Mouse (Mus musculus): ENCODE measurements around the gene Med20. TPM values are rescaled to one million over a fixed set of nuclear protein-coding genes. Genes with fewer than 3 reads are reported as not detected.

Gene Med20
- polyA plus RNA-seq (2014; fragmentation: Illumina TruSeq; extraction: RNeasy Lipid Tissue Mini Kit (QIAGEN cat#74804); ENCODE audit: low replicate concordance), result 11.1 TPM

DNA sequence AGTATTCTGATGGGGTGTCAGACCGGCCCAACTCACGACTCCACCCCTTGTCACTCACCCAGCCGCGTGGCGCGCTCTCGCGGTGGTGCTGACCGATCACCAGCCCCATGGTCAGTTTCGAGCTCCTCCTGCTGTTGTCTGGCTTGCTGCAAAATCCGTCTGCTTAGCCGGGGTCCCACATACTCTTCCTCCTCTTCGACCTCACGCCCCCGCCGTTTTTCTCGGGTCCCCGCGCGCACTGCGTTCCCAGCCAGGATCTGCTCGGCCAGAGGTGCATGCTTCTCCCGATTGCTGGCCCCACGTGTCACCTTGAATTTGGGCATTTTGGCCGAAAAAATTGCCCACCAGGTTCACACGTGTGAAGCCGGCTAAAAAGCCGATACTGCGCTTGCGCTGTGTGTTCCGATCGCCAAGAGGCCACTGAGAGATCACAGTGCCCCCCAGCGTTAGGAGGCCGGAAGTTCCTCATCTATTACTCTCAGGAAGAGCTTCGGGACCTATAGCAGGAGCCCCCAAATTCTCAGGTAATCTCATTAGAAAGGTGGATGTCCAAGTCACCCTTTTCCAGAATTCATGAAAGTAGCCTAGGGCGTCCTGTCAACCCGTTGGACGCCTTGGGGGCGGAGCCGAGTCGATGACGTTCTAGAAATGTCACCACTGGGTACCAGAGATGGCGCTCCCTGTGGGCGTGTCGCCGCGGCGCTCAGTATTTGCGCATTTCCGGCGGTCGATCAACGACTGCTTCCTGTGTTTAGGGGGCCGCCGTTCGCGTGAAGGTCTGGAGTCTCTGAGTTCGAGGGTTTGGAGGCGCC is at the start of gene Med20, which contains the start of the genes Bysl and Gm20517:
Med20 (plus strand) TSS at position 734 of the 812 bp plus-strand sequence.
Bysl (minus strand) TSS at position 644 of the 812 bp plus-strand sequence.
Gm20517 (plus strand) TSS at position 741 of the 812 bp plus-strand sequence.

GRCm38 (mm10) chr17:47630678-47631065 is 19.3 kb downstream of the Med20 start, which contains the start of gene Usp49:
Usp49 (plus strand) TSS chr17:47630690.

Other genes starting within 250 kb of the Med20 start
- 35.6 TPM for gene Mrps10, start 242.7 kb upstream of the Med20 start, polyA plus RNA-seq (2014; fragmentation: Illumina TruSeq; extraction: RNeasy Lipid Tissue Mini Kit (QIAGEN cat#74804); ENCODE audit: low replicate concordance)
- 0.26 TPM for gene Guca1b, start 226.2 kb upstream of the Med20 start, polyA plus RNA-seq (2014; fragmentation: Illumina TruSeq; extraction: RNeasy Lipid Tissue Mini Kit (QIAGEN cat#74804); ENCODE audit: low replicate concordance)
- not detected for gene Guca1a, start 211.0 kb upstream of the Med20 start, polyA plus RNA-seq (2014; fragmentation: Illumina TruSeq; extraction: RNeasy Lipid Tissue Mini Kit (QIAGEN cat#74804); ENCODE audit: low replicate concordance)
- gene AI661453, start 175.0 kb upstream of the Med20 start, polyA plus RNA-seq (2014; fragmentation: Illumina TruSeq; extraction: RNeasy Lipid Tissue Mini Kit (QIAGEN cat#74804); ENCODE audit: low replicate concordance), result 0.26 TPM
- 0.45 TPM for gene 1700001C19Rik, start 174.2 kb upstream of the Med20 start, polyA plus RNA-seq (2014; fragmentation: Illumina TruSeq; extraction: RNeasy Lipid Tissue Mini Kit (QIAGEN cat#74804); ENCODE audit: low replicate concordance)
- 3.7 TPM for gene Taf8, start 109.3 kb upstream of the Med20 start, polyA plus RNA-seq (2014; fragmentation: Illumina TruSeq; extraction: RNeasy Lipid Tissue Mini Kit (QIAGEN cat#74804); ENCODE audit: low replicate concordance)
- gene Ccnd3, start 106.5 kb upstream of the Med20 start, polyA plus RNA-seq (2014; fragmentation: Illumina TruSeq; extraction: RNeasy Lipid Tissue Mini Kit (QIAGEN cat#74804); ENCODE audit: low replicate concordance), result 1.9 TPM
- 0.45 TPM for gene Bysl, start 90 bp upstream of the Med20 start, polyA plus RNA-seq (2014; fragmentation: Illumina TruSeq; extraction: RNeasy Lipid Tissue Mini Kit (QIAGEN cat#74804); ENCODE audit: low replicate concordance)
- gene Gm20517, start within 50 bp of the Med20 start, polyA plus RNA-seq (2014; fragmentation: Illumina TruSeq; extraction: RNeasy Lipid Tissue Mini Kit (QIAGEN cat#74804); ENCODE audit: low replicate concordance), result 0.37 TPM
- gene Usp49, start 19.1 kb downstream of the Med20 start, polyA plus RNA-seq (2014; fragmentation: Illumina TruSeq; extraction: RNeasy Lipid Tissue Mini Kit (QIAGEN cat#74804); ENCODE audit: low replicate concordance), result 6.0 TPM
- 9.0 TPM for gene Tomm6, start 76.8 kb downstream of the Med20 start, polyA plus RNA-seq (2014; fragmentation: Illumina TruSeq; extraction: RNeasy Lipid Tissue Mini Kit (QIAGEN cat#74804); ENCODE audit: low replicate concordance)
- 0.67 TPM for gene Frs3, start 77.4 kb downstream of the Med20 start, polyA plus RNA-seq (2014; fragmentation: Illumina TruSeq; extraction: RNeasy Lipid Tissue Mini Kit (QIAGEN cat#74804); ENCODE audit: low replicate concordance)
- gene Gm21981, start 82.9 kb downstream of the Med20 start, polyA plus RNA-seq (2014; fragmentation: Illumina TruSeq; extraction: RNeasy Lipid Tissue Mini Kit (QIAGEN cat#74804); ENCODE audit: low replicate concordance), result not detected
- gene Prickle4, start 83.2 kb downstream of the Med20 start, polyA plus RNA-seq (2014; fragmentation: Illumina TruSeq; extraction: RNeasy Lipid Tissue Mini Kit (QIAGEN cat#74804); ENCODE audit: low replicate concordance), result not detected
- not detected for gene Pgc, start 115.3 kb downstream of the Med20 start, polyA plus RNA-seq (2014; fragmentation: Illumina TruSeq; extraction: RNeasy Lipid Tissue Mini Kit (QIAGEN cat#74804); ENCODE audit: low replicate concordance)
- not detected for gene Tfeb, start 125.4 kb downstream of the Med20 start, polyA plus RNA-seq (2014; fragmentation: Illumina TruSeq; extraction: RNeasy Lipid Tissue Mini Kit (QIAGEN cat#74804); ENCODE audit: low replicate concordance)
- not detected for gene Mdfi, start 223.1 kb downstream of the Med20 start, polyA plus RNA-seq (2014; fragmentation: Illumina TruSeq; extraction: RNeasy Lipid Tissue Mini Kit (QIAGEN cat#74804); ENCODE audit: low replicate concordance)

Data from small intestine, adult 10 weeks (tissue).